Mouse (Mus musculus) C2C12 (cell line): ENCODE results near the gene Afg1l.

Experiments
- CTCF ChIP-seq: IDR thresholded peaks from one replicate; pipeline ENCODE4 v1.5.1; 2011; ENCODE audit not compliant: control insufficient read depth, insufficient read depth, insufficient read length
- MYOD1 ChIP-seq: IDR thresholded peaks from one replicate; pipeline ENCODE4 v1.6.1; 2011; ENCODE audit warnings: low read depth; ENCODE audit not compliant: control insufficient read depth, insufficient read length
- MYOG ChIP-seq: IDR thresholded peaks from one replicate; pipeline ENCODE4 v1.6.1; 2011; ENCODE audit not compliant: control insufficient read depth, insufficient read length; ENCODE audit errors: extremely low read depth
- USF1 ChIP-seq: IDR thresholded peaks from one replicate; pipeline ENCODE4 v1.6.1; 2011; ENCODE audit warnings: low read depth, mild to moderate bottlenecking, control low read depth, moderate library complexity

GRCm38 (mm10) chr10:42492027-42492771 is 13.8 kb upstream of the Afg1l start:
- TF ChIP-seq CTCF (no peak), USF1 (no peak), MYOD1 (no peak), MYOG (no peak)
